Mouse (Mus musculus): ENCODE measurements at regions not wholly inside any gene's neighbourhood (a gene's known extent, or its start where the extent isn't known, plus 50 kb on each side); places are given as distances from the start of the nearest gene placed in this dataset.

GRCm38 (mm10) chr1:6059090-6059489 lies 1251.4 kb downstream of the Gm37988 start:
- ATAC-seq: no peak
- Histone ChIP-seq H3K9ac (replicated peaks; ENCODE audit: low read length) (no peak overlapping the region), H3K27ac (no peak overlapping the region), H3K4me1 (ENCODE audit: insufficient read depth, low read length) (no peaks in the 10 kb centered on the region), H3K27me3 (ENCODE audit: insufficient read depth, low read length) (no peaks in the 10 kb centered on the region), H3K4me2 (ENCODE audit: low read depth, low read length) (no peak overlapping the region), H3K4me3 (ENCODE audit: low read length) (no peak overlapping the region), H3K9me3 (ENCODE audit: low read length) (no peaks in the 10 kb centered on the region), H3K36me3 (ENCODE audit: insufficient read depth, low read length) (no peaks in the 10 kb centered on the region)
- 93% methylated on average over 1 of the region's 1 CpGs for WGBS
- DNase-seq (ENCODE audit: low spot score): no peak
- TF ChIP-seq CTCF (IDR thresholded peaks at IDR 0.05; ENCODE audit: low read depth): no peak

GRCm38 (mm10) chr1:6076543-6076942 lies 1268.9 kb downstream of the Gm37988 start:
- DNase-seq (ENCODE audit: low spot score) (no peak), ATAC-seq (no peak)
- no peak overlapping the region for H3K4me3 ChIP-seq (ENCODE audit: low read length)
- no peak for TF ChIP-seq CTCF (IDR thresholded peaks at IDR 0.05; ENCODE audit: low read depth)
- no peaks in the 10 kb centered on the region for H3K4me1 ChIP-seq (ENCODE audit: insufficient read depth, low read length)
- H3K27ac ChIP-seq: no peak overlapping the region
- H3K27me3 ChIP-seq (ENCODE audit: insufficient read depth, low read length): no peaks in the 10 kb centered on the region
- no peak overlapping the region for H3K4me2 ChIP-seq (ENCODE audit: low read depth, low read length)
- 58% methylated on average over 4 of the region's 4 CpGs for WGBS
- H3K36me3 ChIP-seq (ENCODE audit: insufficient read depth, low read length): no peaks in the 10 kb centered on the region
- no peaks in the 10 kb centered on the region for H3K9me3 ChIP-seq (ENCODE audit: low read length)
- no peak overlapping the region for H3K9ac ChIP-seq (replicated peaks; ENCODE audit: low read length)

GRCm38 (mm10) chr1:6081876-6082275 lies 1274.2 kb downstream of the Gm37988 start:
- H3K4me3 ChIP-seq (ENCODE audit: low read length): no peak overlapping the region
- no peak overlapping the region for H3K27ac ChIP-seq
- no peaks in the 10 kb centered on the region for H3K9me3 ChIP-seq (ENCODE audit: low read length)
- H3K4me1 ChIP-seq (ENCODE audit: insufficient read depth, low read length): no peaks in the 10 kb centered on the region
- WGBS: 85% methylated on average over 2 of the region's 2 CpGs
- DNase-seq (ENCODE audit: low spot score) (no peak), ATAC-seq (no peak)
- no peak overlapping the region for H3K9ac ChIP-seq (replicated peaks; ENCODE audit: low read length)
- no peaks in the 10 kb centered on the region for H3K27me3 ChIP-seq (ENCODE audit: insufficient read depth, low read length)
- H3K36me3 ChIP-seq (ENCODE audit: insufficient read depth, low read length): no peaks in the 10 kb centered on the region
- no peak overlapping the region for H3K4me2 ChIP-seq (ENCODE audit: low read depth, low read length)
- TF ChIP-seq CTCF (IDR thresholded peaks at IDR 0.05; ENCODE audit: low read depth): no peak

- H3K27me3 ChIP-seq (ENCODE audit: insufficient read depth, low read length): no peaks in the 10 kb centered on the region
- no peak overlapping the region for H3K27ac ChIP-seq
- ATAC-seq (peak; percentile 24; the same call in 1 of the 2 replicates), DNase-seq (ENCODE audit: low spot score) (peak; percentile 7)
- H3K4me3 ChIP-seq (ENCODE audit: low read length): no peak overlapping the region
- TF ChIP-seq CTCF (IDR thresholded peaks at IDR 0.05; ENCODE audit: low read depth): no peak
- H3K9ac ChIP-seq (replicated peaks; ENCODE audit: low read length): no peak overlapping the region
- H3K9me3 ChIP-seq (ENCODE audit: low read length): no peaks in the 10 kb centered on the region
- no peaks in the 10 kb centered on the region for H3K36me3 ChIP-seq (ENCODE audit: insufficient read depth, low read length)
- H3K4me2 ChIP-seq (ENCODE audit: low read depth, low read length): no peak overlapping the region
- no peaks in the 10 kb centered on the region for H3K4me1 ChIP-seq (ENCODE audit: insufficient read depth, low read length)
- 75% methylated on average over 3 of the region's 3 CpGs for WGBS
Measured at GRCm38 (mm10) chr1:6094162-6094934, 1286.7 kb downstream of the Gm37988 start.

- no peak for TF ChIP-seq CTCF (IDR thresholded peaks at IDR 0.05; ENCODE audit: low read depth)
- H3K27me3 ChIP-seq (ENCODE audit: insufficient read depth, low read length): no peaks in the 10 kb centered on the region
- no peaks in the 10 kb centered on the region for H3K36me3 ChIP-seq (ENCODE audit: insufficient read depth, low read length)
- DNase-seq (ENCODE audit: low spot score): no peak
- no peak overlapping the region for H3K4me2 ChIP-seq (ENCODE audit: low read depth, low read length)
- no peaks in the 10 kb centered on the region for H3K9me3 ChIP-seq (ENCODE audit: low read length)
- no peaks in the 10 kb centered on the region for H3K4me1 ChIP-seq (ENCODE audit: insufficient read depth, low read length)
- no peak overlapping the region for H3K4me3 ChIP-seq (ENCODE audit: low read length)
- H3K9ac ChIP-seq (replicated peaks; ENCODE audit: low read length): no peak overlapping the region
- no peak overlapping the region for H3K27ac ChIP-seq
- no peak for ATAC-seq
- WGBS: 62% methylated on average over 1 of the region's 1 CpGs
Measured at GRCm38 (mm10) chr1:6117557-6117956, 1309.9 kb downstream of the Gm37988 start.

- DNase-seq (ENCODE audit: low spot score) (peak; percentile 67), ATAC-seq (0 out of 2 replicates have a peak, but pooled peaks have one; percentile 38)
- no peak overlapping the region for H3K27ac ChIP-seq
- no peak overlapping the region for H3K4me2 ChIP-seq (ENCODE audit: low read depth, low read length)
- no peaks in the 10 kb centered on the region for H3K27me3 ChIP-seq (ENCODE audit: insufficient read depth, low read length)
- H3K9me3 ChIP-seq (ENCODE audit: low read length): no peaks in the 10 kb centered on the region
- peak; percentile 69 for TF ChIP-seq CTCF (IDR thresholded peaks at IDR 0.05; ENCODE audit: low read depth)
- no peak overlapping the region for H3K4me3 ChIP-seq (ENCODE audit: low read length)
- WGBS: 19% methylated on average over 3 of the region's 3 CpGs
- H3K4me1 ChIP-seq (ENCODE audit: insufficient read depth, low read length): no peaks in the 10 kb centered on the region
- H3K9ac ChIP-seq (replicated peaks; ENCODE audit: low read length): no peak overlapping the region
- H3K36me3 ChIP-seq (ENCODE audit: insufficient read depth, low read length): no peaks in the 10 kb centered on the region
Measured at GRCm38 (mm10) chr1:6135066-6135465, 1327.4 kb downstream of the Gm37988 start.

- Histone ChIP-seq H3K4me2 (ENCODE audit: low read depth, low read length) (no peak overlapping the region), H3K9me3 (ENCODE audit: low read length) (no peaks in the 10 kb centered on the region), H3K4me3 (ENCODE audit: low read length) (no peak overlapping the region), H3K36me3 (ENCODE audit: insufficient read depth, low read length) (no peaks in the 10 kb centered on the region), H3K27me3 (ENCODE audit: insufficient read depth, low read length) (no peaks in the 10 kb centered on the region), H3K9ac (replicated peaks; ENCODE audit: low read length) (no peak overlapping the region), H3K4me1 (ENCODE audit: insufficient read depth, low read length) (no peaks in the 10 kb centered on the region), H3K27ac (no peak overlapping the region)
- ATAC-seq (no peak), DNase-seq (ENCODE audit: low spot score) (no peak)
- no peak for TF ChIP-seq CTCF (IDR thresholded peaks at IDR 0.05; ENCODE audit: low read depth)
- WGBS: 83% methylated on average over 4 of the region's 4 CpGs
Measured at GRCm38 (mm10) chr1:6140245-6140644, 1332.6 kb downstream of the Gm37988 start.
